Mouse (Mus musculus) heart, adult 2 months (tissue): ENCODE data around the gene Nod1.
A peak's percentile ranks its signal among the peaks of the same experiment; 100 is the strongest.

Experiments used
- CTCF ChIP-seq: fragments of 200-600 bp; IDR thresholded peaks from 2 replicates; pipeline ENCODE4 v1.8.1; 2022; ENCODE audit warnings: antibody characterized with exemption, mild to moderate bottlenecking, moderate library complexity
- EP300 ChIP-seq: fragments of 200-500 bp; IDR thresholded peaks from 2 replicates; pipeline ENCODE4 v1.6.1; 2011; ENCODE audit warnings: low read depth, low read length, control low read depth; ENCODE audit not compliant: insufficient read depth
- POLR2A ChIP-seq: fragments of 200-500 bp; IDR thresholded peaks from 2 replicates; pipeline ENCODE4 v1.6.1; 2011; ENCODE audit warnings: mild to moderate bottlenecking, low read depth, low read length, control low read depth; ENCODE audit not compliant: insufficient read depth

DNA sequence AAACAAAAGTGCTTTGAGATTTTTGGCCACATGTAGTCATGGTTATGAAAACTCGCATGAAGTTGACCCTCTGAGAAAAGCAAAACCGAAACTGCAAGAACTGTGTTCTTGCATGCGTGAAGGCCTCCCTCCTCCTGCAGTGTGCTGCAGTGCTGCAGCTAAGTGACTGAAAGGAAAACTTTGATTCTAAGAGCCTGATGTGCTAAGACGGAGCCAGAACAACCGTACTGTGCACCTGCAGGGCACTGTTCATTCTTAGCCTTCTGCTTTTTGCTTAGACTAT is 458 bp upstream of the Nod1 start:
- TF ChIP-seq POLR2A (no peak), CTCF (peak; percentile 53), EP300 (peak; percentile 62; the same call in 1 of the 2 replicates)
